Mouse (Mus musculus): Measurements from ENCODE around the gene Natd1. TPM values are rescaled to one million over a fixed set of nuclear protein-coding genes. Genes with fewer than 3 reads are reported as not detected.

Natd1 gene
- 18.8 and 19.8 TPM in 2 replicates for polyA plus RNA-seq (2014; fragmentation: Nextera tagmentation; extraction: Ambion mirVana)

- peak within 1 kb of the TSS; percentile 73 for H3K9ac ChIP-seq (ENCODE audit: low read depth, low read length)
- peak within 1 kb of the TSS; percentile 60 for H3K4me2 ChIP-seq (replicated peaks; ENCODE audit: low read depth, low read length)
- peak within 1 kb of the TSS; percentile 78 for H3K4me3 ChIP-seq (ENCODE audit: low read depth, low read length)
- 42% methylated on average over 7 of the region's 7 CpGs for WGBS
- no peaks in the 10 kb centered on the region for H3K36me3 ChIP-seq (ENCODE audit: control insufficient read depth, insufficient read depth, low read length)
- H3K9me3 ChIP-seq (ENCODE audit: control insufficient read depth, low read length): no peaks in the 10 kb centered on the region
- H3K4me1 ChIP-seq (replicated peaks; ENCODE audit: control insufficient read depth, insufficient read depth, low read length): peaks cover 5% of the 10 kb centered on the region; the same call in 1 of the 2 replicates
- H3K27ac ChIP-seq (ENCODE audit: low read depth, low read length): peak within 1 kb of the TSS; percentile 66
- ATAC-seq (ENCODE audit: low FRiP score) (no peak), DNase-seq (ENCODE audit: low spot score) (no peak)
- no peaks in the 10 kb centered on the region for H3K27me3 ChIP-seq (ENCODE audit: control insufficient read depth, insufficient read depth, low read length)
Observed at GRCm38 (mm10) chr11:60914491-60914890, at the start of gene Natd1. Gene Natd1 (minus strand): TSS chr11:60914750.

- H3K4me2 ChIP-seq (replicated peaks; ENCODE audit: low read depth, low read length): no peak overlapping the region
- no peak overlapping the region for H3K9ac ChIP-seq (ENCODE audit: low read depth, low read length)
- H3K4me1 ChIP-seq (replicated peaks; ENCODE audit: control insufficient read depth, insufficient read depth, low read length): no peaks in the 10 kb centered on the region
- no peaks in the 10 kb centered on the region for H3K9me3 ChIP-seq (ENCODE audit: control insufficient read depth, low read length)
- H3K4me3 ChIP-seq (ENCODE audit: low read depth, low read length): no peak overlapping the region
- 85% methylated on average over 5 of the region's 5 CpGs for WGBS
- H3K27ac ChIP-seq (ENCODE audit: low read depth, low read length): no peak overlapping the region
- no peaks in the 10 kb centered on the region for H3K36me3 ChIP-seq (ENCODE audit: control insufficient read depth, insufficient read depth, low read length)
- H3K27me3 ChIP-seq (ENCODE audit: control insufficient read depth, insufficient read depth, low read length): no peaks in the 10 kb centered on the region
- ATAC-seq (ENCODE audit: low FRiP score) (no peak), DNase-seq (ENCODE audit: low spot score) (no peak)
Observed at GRCm38 (mm10) chr11:60962709-60963108, 48.2 kb upstream of the Natd1 start.

- ATAC-seq (ENCODE audit: low FRiP score) (no peak), DNase-seq (ENCODE audit: low spot score) (no peak)
- WGBS: 68% methylated on average over 1 of the region's 1 CpGs
- H3K27ac ChIP-seq (ENCODE audit: low read depth, low read length): no peak overlapping the region
- no peaks in the 10 kb centered on the region for H3K27me3 ChIP-seq (ENCODE audit: control insufficient read depth, insufficient read depth, low read length)
- no peaks in the 10 kb centered on the region for H3K36me3 ChIP-seq (ENCODE audit: control insufficient read depth, insufficient read depth, low read length)
- H3K9me3 ChIP-seq (ENCODE audit: control insufficient read depth, low read length): no peaks in the 10 kb centered on the region
- H3K4me3 ChIP-seq (ENCODE audit: low read depth, low read length): no peak overlapping the region
- no peak overlapping the region for H3K4me2 ChIP-seq (replicated peaks; ENCODE audit: low read depth, low read length)
- no peaks in the 10 kb centered on the region for H3K4me1 ChIP-seq (replicated peaks; ENCODE audit: control insufficient read depth, insufficient read depth, low read length)
- no peak overlapping the region for H3K9ac ChIP-seq (ENCODE audit: low read depth, low read length)
Observed at GRCm38 (mm10) chr11:60961176-60961575, 46.6 kb upstream of the Natd1 start.

GRCm38 (mm10) chr11:60958948-60959347 lies 44.4 kb upstream of the Natd1 start:
- Histone ChIP-seq H3K4me2 (replicated peaks; ENCODE audit: low read depth, low read length) (no peak overlapping the region), H3K27me3 (ENCODE audit: control insufficient read depth, insufficient read depth, low read length) (no peaks in the 10 kb centered on the region), H3K4me1 (replicated peaks; ENCODE audit: control insufficient read depth, insufficient read depth, low read length) (no peaks in the 10 kb centered on the region), H3K27ac (ENCODE audit: low read depth, low read length) (no peak overlapping the region), H3K4me3 (ENCODE audit: low read depth, low read length) (no peak overlapping the region), H3K9me3 (ENCODE audit: control insufficient read depth, low read length) (no peaks in the 10 kb centered on the region), H3K9ac (ENCODE audit: low read depth, low read length) (no peak overlapping the region), H3K36me3 (ENCODE audit: control insufficient read depth, insufficient read depth, low read length) (no peaks in the 10 kb centered on the region)
- ATAC-seq (ENCODE audit: low FRiP score) (no peak), DNase-seq (ENCODE audit: low spot score) (no peak)
- WGBS: 96% methylated on average over 4 of the region's 4 CpGs

- WGBS: 79% methylated on average over 9 of the region's 9 CpGs
- H3K9me3 ChIP-seq (ENCODE audit: control insufficient read depth, low read length): no peaks in the 10 kb centered on the region
- no peak overlapping the region for H3K27ac ChIP-seq (ENCODE audit: low read depth, low read length)
- no peaks in the 10 kb centered on the region for H3K4me1 ChIP-seq (replicated peaks; ENCODE audit: control insufficient read depth, insufficient read depth, low read length)
- DNase-seq (ENCODE audit: low spot score): no peak
- ATAC-seq (ENCODE audit: low FRiP score): no peak
- H3K4me3 ChIP-seq (ENCODE audit: low read depth, low read length): no peak overlapping the region
- H3K27me3 ChIP-seq (ENCODE audit: control insufficient read depth, insufficient read depth, low read length): no peaks in the 10 kb centered on the region
- H3K9ac ChIP-seq (ENCODE audit: low read depth, low read length): no peak overlapping the region
- 0 out of 2 replicates have a peak, but pooled peaks cover 2% of the 10 kb centered on the region for H3K36me3 ChIP-seq (ENCODE audit: control insufficient read depth, insufficient read depth, low read length)
- no peak overlapping the region for H3K4me2 ChIP-seq (replicated peaks; ENCODE audit: low read depth, low read length)
Observed at GRCm38 (mm10) chr11:60955621-60956383, 41.3 kb upstream of the Natd1 start.

- Histone ChIP-seq H3K27me3 (ENCODE audit: control insufficient read depth, insufficient read depth, low read length) (no peaks in the 10 kb centered on the region), H3K4me1 (replicated peaks; ENCODE audit: control insufficient read depth, insufficient read depth, low read length) (no peaks in the 10 kb centered on the region), H3K4me2 (replicated peaks; ENCODE audit: low read depth, low read length) (no peak overlapping the region), H3K27ac (ENCODE audit: low read depth, low read length) (no peak overlapping the region), H3K9ac (ENCODE audit: low read depth, low read length) (no peak overlapping the region), H3K4me3 (ENCODE audit: low read depth, low read length) (no peak overlapping the region), H3K9me3 (ENCODE audit: control insufficient read depth, low read length) (no peaks in the 10 kb centered on the region), H3K36me3 (ENCODE audit: control insufficient read depth, insufficient read depth, low read length) (0 out of 2 replicates have a peak, but pooled peaks cover 2% of the 10 kb centered on the region)
- WGBS: 83% methylated on average over 10 of the region's 10 CpGs
- ATAC-seq (ENCODE audit: low FRiP score) (no peak), DNase-seq (ENCODE audit: low spot score) (no peak)
Observed at GRCm38 (mm10) chr11:60954255-60955104, 39.9 kb upstream of the Natd1 start.

- H3K4me2 ChIP-seq (replicated peaks; ENCODE audit: low read depth, low read length): no peak overlapping the region
- no peaks in the 10 kb centered on the region for H3K27me3 ChIP-seq (ENCODE audit: control insufficient read depth, insufficient read depth, low read length)
- no peak overlapping the region for H3K27ac ChIP-seq (ENCODE audit: low read depth, low read length)
- no peaks in the 10 kb centered on the region for H3K9me3 ChIP-seq (ENCODE audit: control insufficient read depth, low read length)
- WGBS: 8% methylated on average over 15 of the region's 15 CpGs
- no peaks in the 10 kb centered on the region for H3K4me1 ChIP-seq (replicated peaks; ENCODE audit: control insufficient read depth, insufficient read depth, low read length)
- H3K4me3 ChIP-seq (ENCODE audit: low read depth, low read length): no peak overlapping the region
- DNase-seq (ENCODE audit: low spot score) (peak; percentile 95), ATAC-seq (ENCODE audit: low FRiP score) (peak; percentile 87)
- no peak overlapping the region for H3K9ac ChIP-seq (ENCODE audit: low read depth, low read length)
- 0 out of 2 replicates have a peak, but pooled peaks cover 2% of the 10 kb centered on the region for H3K36me3 ChIP-seq (ENCODE audit: control insufficient read depth, insufficient read depth, low read length)
Observed at GRCm38 (mm10) chr11:60953803-60954202, 39.3 kb upstream of the Natd1 start.

GRCm38 (mm10) chr11:60952986-60953385 lies 38.4 kb upstream of the Natd1 start:
- DNase-seq (ENCODE audit: low spot score): no peak
- no peaks in the 10 kb centered on the region for H3K9me3 ChIP-seq (ENCODE audit: control insufficient read depth, low read length)
- no peak for ATAC-seq (ENCODE audit: low FRiP score)
- 0 out of 2 replicates have a peak, but pooled peaks cover 2% of the 10 kb centered on the region for H3K36me3 ChIP-seq (ENCODE audit: control insufficient read depth, insufficient read depth, low read length)
- H3K9ac ChIP-seq (ENCODE audit: low read depth, low read length): no peak overlapping the region
- no peak overlapping the region for H3K4me2 ChIP-seq (replicated peaks; ENCODE audit: low read depth, low read length)
- no peaks in the 10 kb centered on the region for H3K4me1 ChIP-seq (replicated peaks; ENCODE audit: control insufficient read depth, insufficient read depth, low read length)
- no peak overlapping the region for H3K27ac ChIP-seq (ENCODE audit: low read depth, low read length)
- no peaks in the 10 kb centered on the region for H3K27me3 ChIP-seq (ENCODE audit: control insufficient read depth, insufficient read depth, low read length)
- 93% methylated on average over 6 of the region's 6 CpGs for WGBS
- H3K4me3 ChIP-seq (ENCODE audit: low read depth, low read length): no peak overlapping the region

All from hindbrain, embryonic 11.5 days (tissue).